Mouse (Mus musculus): ENCODE results near the gene Hdhd3. TPM values are rescaled to one million over a fixed set of nuclear protein-coding genes. Genes with fewer than 3 reads are reported as not detected.

Hdhd3 gene
- polyA plus RNA-seq, 1 experiment = 63.6 TPM

DNA sequence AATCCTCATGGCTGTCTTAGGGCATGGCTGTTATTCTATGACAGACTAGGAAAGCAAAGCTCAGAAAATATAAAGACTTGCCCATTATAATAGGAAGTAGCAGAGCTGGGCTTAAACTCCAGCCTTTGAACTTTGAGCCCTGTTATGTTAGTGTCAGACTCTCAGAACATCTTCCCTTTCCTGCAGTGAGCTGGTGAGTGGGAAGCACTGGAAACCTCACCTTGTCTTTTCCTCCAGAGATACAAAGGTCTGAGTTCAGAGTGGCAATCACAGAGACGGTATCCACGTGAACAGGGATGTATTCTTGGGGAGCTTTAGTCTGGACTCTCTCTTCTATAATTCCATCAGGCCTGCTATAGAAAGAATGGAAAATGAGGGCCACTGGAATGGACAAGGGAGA lies 40.1 kb downstream of the Hdhd3 start:
- TF ChIP-seq POLR2A (IDR thresholded peaks at IDR 0.05; ENCODE audit: low read depth, low read length) = no peak
- TF ChIP-seq CTCF (IDR thresholded peaks at IDR 0.05; ENCODE audit: extremely low read depth, insufficient read length, insufficient replicate concordance, low read depth, low read length) = no peak
- WGBS = 50% methylated on average over 2 of the region's 2 CpGs
- no peaks in the 10 kb centered on the region for H3K36me3 ChIP-seq (ENCODE audit: control insufficient read depth, insufficient read depth, low read length)
- H3K4me1 ChIP-seq (ENCODE audit: control insufficient read depth, insufficient read depth, insufficient read length, low read length) = peaks cover 5% of the 10 kb centered on the region; the same call in 1 of the 2 replicates
- H3K27me3 ChIP-seq (ENCODE audit: control insufficient read depth, insufficient read depth, low read length) = no peaks in the 10 kb centered on the region
- peak overlapping the region; percentile 51 for H3K27ac ChIP-seq (ENCODE audit: insufficient read depth, low read depth, low read length)
- H3K4me3 ChIP-seq (ENCODE audit: low read depth, low read length) = no peak overlapping the region

DNA sequence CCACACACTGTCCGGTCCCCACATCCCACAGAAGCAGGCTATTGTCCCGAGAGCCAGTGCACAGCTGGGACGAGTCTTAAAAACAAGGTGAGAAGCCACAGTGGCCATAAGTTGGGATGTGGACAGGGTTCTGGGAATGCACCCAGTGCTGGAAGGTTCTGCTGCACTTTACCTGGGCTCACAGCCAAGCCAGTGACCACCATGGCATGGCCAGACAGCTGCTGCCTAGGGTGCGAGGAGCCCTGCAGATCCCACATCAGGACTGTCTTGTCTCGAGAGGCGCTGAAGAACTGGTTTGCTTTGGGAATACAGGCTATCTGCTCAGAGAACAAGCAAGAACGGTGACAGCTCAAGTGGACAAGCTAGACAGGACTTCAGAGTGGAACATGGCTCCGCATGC lies 42.9 kb downstream of the Hdhd3 start:
- H3K4me1 ChIP-seq (ENCODE audit: control insufficient read depth, insufficient read depth, insufficient read length, low read length) = peaks cover 5% of the 10 kb centered on the region; the same call in 1 of the 2 replicates
- H3K4me3 ChIP-seq (ENCODE audit: low read depth, low read length) = no peak overlapping the region
- no peak overlapping the region for H3K27ac ChIP-seq (ENCODE audit: insufficient read depth, low read depth, low read length)
- 94% methylated on average over 8 of the region's 8 CpGs for WGBS
- no peaks in the 10 kb centered on the region; the same call in 1 of the 2 replicates for H3K36me3 ChIP-seq (ENCODE audit: control insufficient read depth, insufficient read depth, low read length)
- H3K27me3 ChIP-seq (ENCODE audit: control insufficient read depth, insufficient read depth, low read length) = no peaks in the 10 kb centered on the region
- TF ChIP-seq CTCF (IDR thresholded peaks at IDR 0.05; ENCODE audit: extremely low read depth, insufficient read length, insufficient replicate concordance, low read depth, low read length) = no peak
- no peak for TF ChIP-seq POLR2A (IDR thresholded peaks at IDR 0.05; ENCODE audit: low read depth, low read length)

DNA sequence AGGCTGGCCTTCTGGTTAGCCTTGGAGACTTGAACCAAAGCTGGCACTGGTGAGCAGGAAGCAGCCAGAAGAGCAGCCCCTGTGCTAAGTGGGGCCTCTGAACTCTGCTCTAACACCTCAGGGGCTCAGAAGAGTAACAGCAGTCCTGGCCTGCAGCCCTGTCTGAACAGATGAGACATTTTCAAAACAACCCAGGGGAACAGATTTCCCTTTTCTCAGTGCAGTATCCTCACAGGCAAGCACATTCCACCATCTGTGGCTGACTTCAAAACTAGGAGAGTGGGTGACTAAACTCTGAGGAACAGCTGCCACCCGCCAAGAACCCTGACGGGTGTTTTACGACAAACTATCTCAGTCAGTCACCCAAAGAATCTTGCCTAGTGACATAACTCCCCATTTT lies 44.2 kb downstream of the Hdhd3 start:
- Histone ChIP-seq H3K27me3 (ENCODE audit: control insufficient read depth, insufficient read depth, low read length) (no peaks in the 10 kb centered on the region), H3K4me3 (ENCODE audit: low read depth, low read length) (no peak overlapping the region), H3K36me3 (ENCODE audit: control insufficient read depth, insufficient read depth, low read length) (no peaks in the 10 kb centered on the region; the same call in 1 of the 2 replicates), H3K4me1 (ENCODE audit: control insufficient read depth, insufficient read depth, insufficient read length, low read length) (peaks cover 5% of the 10 kb centered on the region; the same call in 1 of the 2 replicates), H3K27ac (ENCODE audit: insufficient read depth, low read depth, low read length) (no peak overlapping the region)
- 59% methylated on average over 3 of the region's 3 CpGs for WGBS
- TF ChIP-seq CTCF (IDR thresholded peaks at IDR 0.05; ENCODE audit: extremely low read depth, insufficient read length, insufficient replicate concordance, low read depth, low read length) (no peak), POLR2A (IDR thresholded peaks at IDR 0.05; ENCODE audit: low read depth, low read length) (no peak)

GRCm38 (mm10) chr4:62454995-62455394 lies 48.3 kb downstream of the Hdhd3 start:
- 34% methylated on average over 5 of the region's 5 CpGs for WGBS

More at GRCm38 (mm10) chr4:62454995-62455394, 48.3 kb downstream of the Hdhd3 start:
- H3K27me3 ChIP-seq (ENCODE audit: control insufficient read depth, insufficient read depth, low read length) = no peaks in the 10 kb centered on the region
- H3K4me1 ChIP-seq (ENCODE audit: control insufficient read depth, insufficient read depth, insufficient read length, low read length) = no peaks in the 10 kb centered on the region
- TF ChIP-seq CTCF (IDR thresholded peaks at IDR 0.05; ENCODE audit: extremely low read depth, insufficient read length, insufficient replicate concordance, low read depth, low read length) (peak; percentile 54; the same call in 1 of the 2 replicates), POLR2A (IDR thresholded peaks at IDR 0.05; ENCODE audit: low read depth, low read length) (no peak)
- H3K36me3 ChIP-seq (ENCODE audit: control insufficient read depth, insufficient read depth, low read length) = no peaks in the 10 kb centered on the region; the same call in 1 of the 2 replicates
- no peak overlapping the region for H3K27ac ChIP-seq (ENCODE audit: insufficient read depth, low read depth, low read length)
- H3K4me3 ChIP-seq (ENCODE audit: low read depth, low read length) = no peak overlapping the region

Other genes with a start within 250 kb of the Hdhd3 start
- gene Slc31a2, start 240.9 kb downstream of the Hdhd3 start, polyA plus RNA-seq (2012; rRNA removed) = 8.8 and 10.4 TPM in 2 replicates
- gene Fkbp15, start 142.9 kb downstream of the Hdhd3 start, polyA plus RNA-seq (2012; rRNA removed) = 13.6 and 21.6 TPM in 2 replicates
- gene Slc31a1, start 142.7 kb downstream of the Hdhd3 start, polyA plus RNA-seq (2012; rRNA removed) = 18.2 and 40.3 TPM in 2 replicates
- gene Cdc26, start 94.8 kb downstream of the Hdhd3 start, polyA plus RNA-seq (2012; rRNA removed) = 3.5 and 6.6 TPM in 2 replicates
- 2.1 and 3.5 TPM in 2 replicates for gene Prpf4, start 94.7 kb downstream of the Hdhd3 start, polyA plus RNA-seq (2012; rRNA removed)
- gene Rnf183, start 68.2 kb downstream of the Hdhd3 start, polyA plus RNA-seq (2012; rRNA removed) = 2.3 and 6.1 TPM in 2 replicates
- gene Wdr31, start 32.6 kb downstream of the Hdhd3 start, polyA plus RNA-seq (2012; rRNA removed) = 0.43 and 0.62 TPM in 2 replicates
- 38.3 and 104 TPM in 2 replicates for gene Bspry, start 23.4 kb downstream of the Hdhd3 start, polyA plus RNA-seq (2012; rRNA removed)
- 110 and 142 TPM in 2 replicates for gene Alad, start 16.5 kb upstream of the Hdhd3 start, polyA plus RNA-seq (2012; rRNA removed)
- 5.6 and 8.9 TPM in 2 replicates for gene Pole3, start 21.6 kb upstream of the Hdhd3 start, polyA plus RNA-seq (2012; rRNA removed)
- 0.14 TPM in 1 of 2 replicates, not detected in the other for gene 4933430I17Rik, start 21.9 kb upstream of the Hdhd3 start, polyA plus RNA-seq (2012; rRNA removed)
- gene Rgs3, start 56.4 kb upstream of the Hdhd3 start, polyA plus RNA-seq (2012; rRNA removed) = 30.3 and 45.8 TPM in 2 replicates

Measured in small intestine, adult 2 months (tissue).